Mouse (Mus musculus) lung, postnatal 14 days (tissue): ENCODE results near the gene Prrc2c.
"Not testable (repeated sequence)": the region's sequence is repeated elsewhere in the genome, so short reads cannot be mapped to it uniquely, and the experiment has no call there.

ENCODE experiments used
- DNase-seq: peaks from one replicate; pipeline ENCODE4 v3.0.0; 2021

Gene Prrc2c

GRCm38 (mm10) chr1:162665486-162666174, 74.7 kb downstream of the Prrc2c start:
- DNase-seq, result no peak

GRCm38 (mm10) chr1:162664826-162665475, 75.4 kb downstream of the Prrc2c start:
- DNase-seq, result peak; percentile 84

GRCm38 (mm10) chr1:162660276-162660860, 80.0 kb downstream of the Prrc2c start:
- peak; percentile 9 for DNase-seq

GRCm38 (mm10) chr1:162658119-162658518, 82.2 kb downstream of the Prrc2c start, which contains the start of gene Myocos:
TSS of gene Myocos (minus strand) at chr1:162658219.
- no peak for DNase-seq

GRCm38 (mm10) chr1:162648416-162648815, 91.9 kb downstream of the Prrc2c start:
- DNase-seq, result no peak

GRCm38 (mm10) chr1:162646083-162646686, 94.2 kb downstream of the Prrc2c start:
- peak; percentile 20 for DNase-seq

- DNase-seq, result peak; percentile 65
Measured at GRCm38 (mm10) chr1:162643752-162644151, 96.6 kb downstream of the Prrc2c start.

GRCm38 (mm10) chr1:162642591-162642990, 97.8 kb downstream of the Prrc2c start:
- DNase-seq, result no peak

- DNase-seq, result no peak
Measured at GRCm38 (mm10) chr1:162639861-162640260, 100.5 kb downstream of the Prrc2c start.

GRCm38 (mm10) chr1:162639051-162639750, 101.2 kb downstream of the Prrc2c start, which contains the start of gene Myoc:
TSS of gene Myoc (plus strand) at chr1:162639155.
- DNase-seq, result no peak

- DNase-seq, result no peak
Measured at GRCm38 (mm10) chr1:162638535-162638934, 101.8 kb downstream of the Prrc2c start.

- DNase-seq, result no peak
Measured at GRCm38 (mm10) chr1:162636516-162636915, 103.8 kb downstream of the Prrc2c start.

- DNase-seq, result not testable (repeated sequence)
Measured at GRCm38 (mm10) chr1:162635291-162635931, 104.9 kb downstream of the Prrc2c start.

- DNase-seq, result not testable (repeated sequence)
Measured at GRCm38 (mm10) chr1:162628326-162628725, 112.0 kb downstream of the Prrc2c start.

GRCm38 (mm10) chr1:162627821-162628220, 112.5 kb downstream of the Prrc2c start:
- not testable (repeated sequence) for DNase-seq

GRCm38 (mm10) chr1:162625229-162625628, 115.1 kb downstream of the Prrc2c start:
- peak; percentile 19 for DNase-seq

GRCm38 (mm10) chr1:162623895-162624294, 116.5 kb downstream of the Prrc2c start:
- DNase-seq, result no peak
